Mouse (Mus musculus) lung, postnatal 14 days (tissue): Measurements from ENCODE around the gene Ttc17.

Experiments used
- DNase-seq: peaks from one replicate; pipeline ENCODE4 v3.0.0; 2021

Gene Ttc17

DNA sequence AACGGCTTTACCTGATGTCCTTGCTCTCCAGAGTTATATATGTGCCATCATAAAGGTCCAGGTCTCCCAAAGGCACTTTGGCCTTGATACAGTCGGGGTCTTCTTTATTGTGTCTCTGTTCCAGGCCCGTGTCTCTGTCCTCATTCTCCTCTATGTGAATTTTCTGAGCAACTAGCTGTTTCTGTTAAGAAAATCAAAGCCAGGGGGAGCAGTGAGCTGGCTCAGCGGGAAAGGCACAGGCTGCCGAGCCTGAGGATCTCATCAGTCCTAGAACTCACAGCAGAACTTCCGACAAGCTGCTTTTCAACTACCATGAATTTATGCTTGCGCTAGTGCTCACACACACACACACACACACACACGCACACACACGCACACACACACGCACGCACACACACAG, 27.8 kb downstream of the Ttc17 start:
- DNase-seq: no peak

DNA sequence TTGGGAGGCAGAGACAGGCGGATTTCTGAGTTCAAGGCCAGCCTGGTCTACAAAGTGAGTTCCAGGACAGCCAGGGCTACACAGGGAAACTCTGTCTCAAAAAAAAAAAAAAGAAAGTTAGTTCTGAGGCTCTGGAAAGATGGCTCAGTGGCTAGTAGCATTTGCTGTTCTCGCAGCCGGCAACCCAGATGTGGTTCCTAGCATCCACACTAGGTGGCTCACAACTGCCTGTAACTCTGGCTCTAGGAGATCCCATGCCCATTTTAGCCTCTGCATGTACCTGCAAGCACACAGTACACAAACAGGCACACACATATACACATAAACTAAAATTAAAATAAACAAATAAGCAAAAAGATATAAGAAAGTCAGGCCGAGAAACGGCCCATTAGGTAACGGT, 35.4 kb downstream of the Ttc17 start:
- peak; percentile 16 for DNase-seq

DNA sequence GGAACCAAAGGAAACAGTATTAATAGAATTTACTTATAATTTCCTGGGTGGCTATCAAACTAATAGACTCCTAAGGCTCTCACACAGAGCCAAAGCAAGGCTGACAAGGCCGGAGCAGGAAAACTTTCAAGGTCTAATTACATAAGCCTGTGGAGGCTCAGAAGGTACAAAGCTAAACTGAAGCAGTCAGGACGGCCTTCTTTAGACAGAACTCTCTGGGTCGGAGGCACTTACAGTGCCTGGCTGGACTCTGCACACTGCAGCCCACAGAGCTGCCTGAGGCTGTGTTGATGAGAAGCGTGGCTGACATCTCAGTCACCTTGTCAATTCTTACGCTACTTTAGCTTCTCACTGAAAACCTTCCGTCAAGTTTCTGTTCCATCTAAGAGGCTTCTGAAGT, 42.7 kb downstream of the Ttc17 start:
- no peak for DNase-seq

DNA sequence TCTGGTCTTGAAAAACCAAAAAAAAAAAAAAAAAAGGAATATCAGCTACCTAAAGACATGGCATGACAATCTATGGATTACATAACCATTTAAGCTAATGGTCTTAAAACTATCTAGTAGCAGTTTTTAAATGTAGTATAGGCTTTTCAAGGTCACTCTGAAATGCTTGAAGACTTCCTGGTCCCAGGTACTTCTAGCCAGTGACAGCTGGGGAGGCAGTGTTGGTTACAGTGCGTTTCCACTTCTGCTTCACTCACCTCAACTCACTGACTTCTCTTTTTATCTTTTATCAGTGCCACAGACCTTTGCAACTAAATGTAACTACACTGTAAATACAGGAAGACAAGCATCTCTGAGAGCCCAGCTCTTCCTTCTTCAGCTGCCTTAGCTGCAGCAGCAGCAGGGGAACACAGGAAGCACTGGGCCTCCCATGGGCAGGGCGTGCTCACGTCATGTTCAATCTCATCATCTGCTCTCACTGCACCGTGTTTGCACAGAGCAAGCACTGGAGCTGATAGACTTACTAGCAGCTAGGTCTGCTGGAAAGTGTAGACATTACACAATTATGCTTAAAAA, 46.0 kb downstream of the Ttc17 start:
- no peak for DNase-seq

DNA sequence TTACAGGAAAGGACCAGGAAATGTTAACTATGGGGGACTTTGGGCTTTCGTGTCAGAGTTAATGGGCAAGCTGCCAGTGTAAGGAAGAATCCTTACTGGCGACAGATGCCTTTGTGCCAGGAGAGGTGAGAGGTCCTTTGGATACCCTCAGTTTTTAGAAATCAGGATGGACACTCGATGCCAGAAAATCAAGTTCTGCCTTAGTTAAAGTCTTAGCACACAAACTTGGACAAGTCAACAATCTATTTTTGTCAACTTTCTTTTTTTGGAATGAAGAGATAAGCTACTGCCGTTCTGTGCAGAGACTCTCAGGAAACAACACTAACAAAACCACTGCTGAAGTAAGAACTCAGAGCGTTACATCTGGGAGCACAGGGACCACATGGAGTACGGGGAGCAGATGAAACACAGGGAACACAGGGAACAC, 58.3 kb downstream of the Ttc17 start:
- peak; percentile 9 for DNase-seq

DNA sequence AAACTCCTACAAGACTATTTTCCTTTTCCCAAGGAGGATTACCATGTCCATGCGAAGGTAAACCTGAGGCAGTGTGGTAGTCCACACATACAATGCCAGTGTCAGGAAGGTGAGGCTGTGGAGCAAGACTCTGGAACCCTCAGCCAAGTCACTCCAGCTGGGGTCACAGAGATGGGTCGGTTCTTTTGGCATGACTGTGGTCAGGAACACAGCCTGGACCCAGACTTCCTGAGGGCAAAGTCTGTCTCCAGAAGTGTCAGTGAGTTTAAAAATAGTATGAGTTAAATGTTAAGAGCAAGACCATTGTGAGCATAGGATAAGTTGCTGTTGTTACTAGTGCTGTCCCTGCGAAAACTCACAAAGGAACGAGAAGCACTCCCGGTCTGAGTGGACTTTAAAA, 59.7 kb downstream of the Ttc17 start:
- DNase-seq: no peak

DNA sequence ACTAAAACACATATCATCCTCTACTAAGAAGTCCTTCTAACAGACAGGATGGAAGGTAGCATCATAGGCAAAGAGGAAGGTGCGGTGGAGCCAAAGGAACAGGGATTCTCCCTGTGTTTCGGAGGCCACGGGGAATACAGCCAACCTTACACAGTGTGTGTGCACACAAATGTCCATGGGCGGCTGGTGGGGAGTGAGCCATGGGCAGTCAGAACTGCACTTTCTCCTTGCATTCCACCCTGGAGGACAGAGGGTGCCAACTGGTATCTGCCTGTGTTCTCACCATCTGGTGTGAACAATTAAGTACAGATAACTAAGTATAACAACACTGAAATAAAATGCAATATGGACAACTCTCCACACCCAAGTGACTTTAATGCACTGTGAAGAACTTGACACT, 61.9 kb downstream of the Ttc17 start:
- DNase-seq: no peak

DNA sequence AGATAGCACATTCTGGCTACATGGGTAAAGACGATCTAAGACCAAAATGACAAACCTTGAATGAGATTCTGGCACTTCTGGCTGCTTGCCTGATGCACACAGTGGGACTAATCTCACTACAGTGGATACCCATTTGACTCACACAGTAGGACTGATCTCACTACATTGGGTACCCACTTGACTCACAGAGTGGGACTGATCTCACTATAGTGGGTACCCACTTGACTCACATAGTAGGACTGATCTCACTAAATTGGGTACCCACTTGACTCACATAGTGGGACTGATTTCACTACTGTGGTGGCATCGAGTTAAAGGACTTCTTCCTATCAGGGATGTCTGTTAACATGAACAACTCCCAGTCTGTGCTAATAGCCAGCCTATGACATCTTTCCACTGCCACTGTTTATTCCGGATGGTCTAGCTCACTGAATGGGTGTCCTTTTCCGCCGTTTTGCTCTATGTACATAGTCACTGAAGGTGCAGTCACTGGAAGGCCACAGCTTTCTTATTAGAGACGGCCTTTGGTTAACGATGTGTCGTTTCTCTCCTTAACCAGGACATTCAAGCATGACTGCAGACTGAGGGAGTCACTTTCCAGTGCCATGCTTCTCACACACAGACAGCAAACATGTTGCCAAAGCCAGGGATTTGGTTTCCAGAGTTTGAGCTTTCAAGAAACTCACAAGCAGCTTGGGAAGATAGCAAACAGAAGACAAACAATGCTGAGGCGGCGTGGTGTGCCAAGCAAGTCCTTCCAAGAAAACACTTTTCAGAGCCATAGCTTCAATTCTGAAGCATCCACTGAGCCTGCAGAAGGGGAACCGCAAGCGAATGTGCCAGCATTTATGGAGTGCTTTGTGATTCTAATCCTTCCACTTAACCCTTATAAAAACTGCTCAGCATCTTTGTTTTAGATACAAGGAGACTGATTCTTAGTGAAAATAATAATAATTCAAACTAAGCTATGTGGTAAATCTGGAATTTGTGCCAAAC, 62.9 kb downstream of the Ttc17 start:
- DNase-seq: no peak

DNA sequence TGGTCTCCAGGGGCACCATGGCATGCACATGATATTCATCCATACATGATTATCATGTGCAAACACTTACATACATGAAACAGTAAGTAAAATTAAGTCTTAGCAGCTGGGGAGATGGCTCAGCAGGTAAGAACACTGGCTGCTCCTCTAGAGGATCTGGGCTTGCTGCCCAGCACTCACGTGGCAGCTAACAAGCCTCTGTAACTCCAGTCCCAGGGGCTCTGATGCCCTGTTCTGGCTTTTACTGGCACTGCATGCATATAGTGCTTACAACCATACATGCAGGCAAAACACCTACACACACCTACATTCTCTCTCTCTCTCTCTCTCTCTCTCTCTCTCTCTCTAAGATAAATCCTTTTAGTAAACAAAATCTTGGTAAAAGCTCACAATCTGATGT, 65.7 kb downstream of the Ttc17 start:
- DNase-seq: no peak

DNA sequence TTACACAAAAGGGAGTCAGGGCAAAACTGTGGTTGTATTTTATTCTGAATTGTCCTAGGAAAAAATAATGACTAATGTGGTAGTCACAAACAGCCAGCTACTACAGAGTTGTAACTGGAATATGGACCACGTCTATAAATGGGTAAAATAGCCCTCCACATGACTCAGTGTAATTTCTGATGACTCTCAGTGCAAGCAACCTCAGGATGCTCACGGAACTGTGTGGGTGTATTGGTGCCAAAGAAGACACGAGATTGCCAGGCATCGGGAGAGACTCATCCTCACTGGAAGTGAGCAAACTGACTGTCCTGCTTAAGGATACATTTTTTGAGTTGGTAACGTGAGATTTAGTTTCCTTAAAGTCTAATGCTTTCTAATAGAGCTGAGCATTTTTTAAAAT, 67.0 kb downstream of the Ttc17 start:
- DNase-seq: no peak

DNA sequence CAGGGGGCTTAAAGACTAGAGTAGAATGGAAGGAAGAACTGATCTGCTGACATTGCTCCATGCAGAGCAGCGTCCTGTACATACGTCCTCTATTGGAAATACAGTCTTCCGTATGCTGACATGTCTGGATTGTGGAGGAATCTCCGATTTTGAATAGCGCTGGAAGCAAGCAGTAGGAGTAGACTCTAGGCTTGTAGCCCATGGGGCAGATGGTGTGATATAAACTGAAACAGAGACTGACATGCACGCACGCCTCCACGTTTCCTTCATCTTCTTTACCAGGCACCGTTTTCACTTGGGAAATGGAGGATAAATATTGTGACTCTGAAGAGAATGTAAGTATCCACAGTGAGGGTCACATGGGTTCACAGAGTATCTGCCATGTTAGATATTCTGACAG, 70.2 kb downstream of the Ttc17 start:
- DNase-seq: no peak

DNA sequence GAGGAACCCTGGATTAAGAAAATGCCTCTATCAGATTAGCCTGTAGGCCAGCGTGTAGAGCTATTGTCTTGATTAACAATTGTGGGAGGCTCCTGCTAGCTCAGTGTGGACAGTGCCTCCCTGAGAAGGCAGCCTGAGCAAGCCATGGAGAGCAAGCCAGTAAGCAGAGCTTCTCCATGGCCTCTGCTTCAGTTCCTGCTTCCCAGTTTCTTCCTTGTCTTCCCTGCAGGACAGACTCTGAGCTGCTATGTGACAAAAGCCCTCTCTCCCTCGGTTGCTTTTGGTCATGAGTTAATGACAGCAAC, 71.8 kb downstream of the Ttc17 start:
- DNase-seq: no peak

DNA sequence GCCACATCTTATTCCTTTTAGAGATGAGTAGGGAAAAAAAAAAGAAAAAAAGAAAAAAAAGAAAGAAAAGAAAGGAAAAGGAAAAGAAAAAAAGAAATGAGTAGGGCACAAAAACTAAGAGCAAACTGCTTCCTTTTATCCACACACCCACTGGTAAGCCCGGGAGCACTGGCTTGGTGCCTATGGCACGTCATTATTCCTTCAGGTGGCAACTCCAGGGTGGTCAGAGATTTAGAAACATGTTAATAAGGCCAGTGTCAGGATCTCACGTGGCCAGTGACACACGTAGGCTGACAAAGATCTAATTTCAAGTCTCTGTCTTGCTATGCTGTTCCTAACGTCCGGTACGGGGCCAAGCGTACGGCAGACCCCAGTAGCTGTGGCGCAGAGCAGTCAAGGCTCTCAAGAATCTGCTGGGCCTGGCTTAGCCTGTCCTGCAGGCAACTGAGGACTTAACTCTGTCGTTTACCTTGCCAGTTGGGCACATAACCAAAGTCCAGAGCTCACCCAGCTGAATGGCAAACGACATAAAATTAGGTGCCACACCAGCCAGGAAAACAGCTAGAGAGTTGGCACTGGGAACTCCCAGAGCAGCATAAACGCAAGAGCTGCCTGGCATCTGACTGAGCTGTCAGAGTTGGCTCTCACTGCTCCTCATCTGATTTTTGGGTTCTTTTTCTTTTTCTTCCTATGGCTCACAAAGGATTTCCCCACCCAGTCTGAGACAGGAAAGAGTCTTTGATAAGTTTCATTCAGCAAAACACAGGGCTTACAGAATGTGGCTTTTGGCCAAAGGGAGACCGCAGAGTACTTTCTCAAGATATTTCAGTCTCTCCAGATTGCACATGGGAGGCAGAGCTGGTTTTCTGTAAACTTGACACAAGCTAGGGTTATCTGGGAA, 72.4 kb downstream of the Ttc17 start:
- DNase-seq: peak; percentile 13

DNA sequence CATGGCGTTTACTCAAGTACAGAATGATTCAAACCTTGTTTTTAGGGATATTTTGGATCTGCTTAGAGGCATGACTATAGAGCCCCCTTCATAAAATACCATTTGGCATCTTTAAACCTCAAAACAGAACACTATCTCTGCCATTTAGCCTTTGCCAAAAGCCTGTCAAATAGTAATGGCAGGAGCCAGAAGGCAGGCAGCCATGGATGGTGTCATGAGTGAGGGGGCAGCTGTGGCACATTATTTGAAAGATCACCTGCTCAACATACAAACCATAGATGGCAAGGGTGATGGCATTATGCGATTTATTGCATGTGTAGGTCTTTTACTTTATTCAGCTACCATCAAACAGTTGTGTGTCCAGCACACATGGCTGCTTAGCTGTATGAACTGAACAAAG, 73.4 kb downstream of the Ttc17 start:
- DNase-seq: no peak

DNA sequence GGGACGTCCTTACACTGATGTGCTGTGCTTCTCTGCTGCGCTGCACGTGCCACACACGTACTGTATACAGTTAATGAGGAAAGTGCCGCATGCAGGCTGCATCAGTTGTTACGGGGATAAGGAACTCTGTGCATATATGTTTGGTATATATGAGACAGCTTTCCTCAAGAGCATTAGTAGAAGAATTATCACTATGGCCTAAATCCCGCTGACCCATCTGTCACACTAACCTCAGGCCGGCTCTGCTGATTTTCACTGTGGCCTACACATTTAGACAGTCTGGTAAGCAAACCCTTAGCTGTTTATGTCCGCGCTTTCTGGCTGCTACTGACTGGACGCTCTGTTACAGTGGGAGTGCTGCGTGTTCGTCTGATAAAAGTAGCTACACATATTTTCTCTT, 77.2 kb downstream of the Ttc17 start:
- no peak for DNase-seq

DNA sequence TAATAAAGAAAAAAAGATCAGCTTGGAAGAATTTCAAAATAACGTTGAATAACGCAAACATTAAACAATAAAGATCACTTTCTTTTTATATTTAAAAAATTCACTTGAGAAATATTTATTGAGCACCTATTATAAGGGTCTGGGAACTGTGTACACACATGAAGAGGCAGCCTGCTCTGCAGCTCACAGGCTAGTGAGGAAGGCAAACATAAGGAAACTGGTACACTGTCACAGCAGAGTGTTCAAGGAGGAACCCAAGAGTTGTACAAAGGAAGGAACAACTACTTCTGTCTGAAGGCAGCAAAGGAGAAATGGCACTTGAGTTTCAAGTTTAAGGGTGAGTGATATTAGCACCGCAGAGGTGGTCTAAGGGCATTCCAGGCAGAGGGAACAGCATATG, 78.7 kb downstream of the Ttc17 start:
- DNase-seq: no peak

DNA sequence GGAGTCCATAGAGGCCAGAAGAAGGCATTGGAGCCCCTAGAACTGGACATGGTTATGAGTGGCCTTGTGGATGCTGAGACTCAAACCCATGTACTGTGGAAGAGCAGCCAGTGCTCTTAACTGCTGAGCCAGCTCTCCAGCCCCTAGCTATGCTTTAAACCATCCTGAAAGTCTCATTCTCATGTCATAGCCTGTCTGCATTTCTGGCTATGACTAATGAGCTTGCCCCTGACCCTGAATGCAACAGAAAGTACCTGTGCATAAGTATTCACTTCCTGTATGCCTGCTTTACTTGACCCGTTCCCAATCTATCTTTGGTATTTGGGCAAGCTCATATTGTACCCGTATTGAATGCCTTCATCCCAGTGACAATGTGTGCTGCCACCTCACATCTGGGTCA, 86.7 kb downstream of the Ttc17 start:
- no peak for DNase-seq

DNA sequence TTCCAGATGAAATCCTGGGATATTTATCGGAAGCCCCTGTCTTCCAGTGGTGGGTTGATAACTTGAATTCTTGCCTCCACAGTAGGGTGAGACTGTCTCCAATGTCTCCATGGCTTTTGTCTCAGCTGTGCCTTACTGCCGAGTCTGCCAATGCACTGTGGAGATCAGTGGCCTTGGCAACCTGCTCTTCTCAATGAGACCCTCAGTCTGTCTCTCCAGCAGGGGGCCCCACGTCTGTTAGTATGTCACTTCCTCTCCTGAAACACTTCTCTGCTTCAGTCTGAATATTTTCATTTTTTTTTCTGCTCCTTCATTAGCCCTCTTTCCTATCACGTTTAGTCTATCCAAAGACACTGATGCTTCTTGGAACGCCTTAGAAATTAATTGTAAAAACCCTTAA, 90.0 kb downstream of the Ttc17 start:
- DNase-seq: no peak

DNA sequence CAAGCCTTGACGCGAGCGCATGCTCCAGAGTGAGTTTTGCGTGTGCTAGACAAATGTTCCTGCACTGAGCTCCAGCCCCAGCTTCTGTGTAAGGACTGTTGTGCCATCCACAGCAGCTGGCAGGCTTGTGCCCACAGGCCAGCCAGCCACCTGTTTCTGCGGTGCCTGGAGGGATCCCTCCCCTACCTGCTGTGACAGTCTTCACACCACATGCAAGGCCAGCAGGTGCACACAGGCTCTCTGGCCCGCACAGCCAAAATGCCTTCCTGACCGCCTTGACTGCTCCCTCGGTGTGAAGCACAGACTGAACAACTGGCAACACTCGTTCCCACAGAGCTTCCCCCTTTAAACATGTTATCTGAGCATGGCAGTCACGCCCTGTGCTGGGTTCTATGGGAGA, 102.5 kb downstream of the Ttc17 start:
- no peak for DNase-seq

DNA sequence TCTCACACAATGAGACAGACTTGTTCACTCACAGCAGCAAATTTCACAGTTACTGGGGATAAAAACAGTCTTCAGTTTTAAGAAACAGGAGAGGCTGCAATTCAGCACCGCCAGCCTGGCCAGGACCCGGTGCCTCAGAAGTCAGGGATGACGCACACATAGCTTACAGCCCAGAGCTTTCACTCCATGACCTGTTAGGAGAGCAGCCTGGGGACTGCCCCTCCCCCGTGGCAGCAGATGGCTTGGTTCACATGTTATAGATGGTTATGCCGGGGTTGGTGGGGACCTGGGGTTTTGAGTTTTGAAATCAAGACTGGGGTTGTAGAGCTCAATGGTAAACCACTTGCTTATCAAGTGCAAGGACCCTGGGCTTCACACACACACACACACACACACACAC, 104.1 kb downstream of the Ttc17 start:
- no peak for DNase-seq

DNA sequence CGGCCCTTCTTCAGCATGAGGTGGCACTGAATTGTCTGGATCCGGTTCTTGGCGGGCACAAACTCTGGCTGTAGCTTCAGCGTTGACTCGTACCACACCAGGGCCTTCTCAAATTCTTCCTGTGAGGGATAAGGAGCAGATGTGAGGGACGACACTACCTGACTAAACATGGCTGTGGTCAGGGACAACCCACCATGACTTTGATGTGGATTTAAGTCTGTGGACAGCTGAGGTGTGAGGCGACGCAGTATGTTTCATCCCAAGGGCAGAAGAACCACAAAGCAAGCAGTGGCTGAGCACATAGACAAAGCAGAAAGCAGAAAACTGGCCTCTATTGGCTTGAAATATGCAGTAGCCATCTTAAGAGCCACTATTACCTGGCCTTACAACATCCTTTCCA, 104.7 kb downstream of the Ttc17 start:
- no peak for DNase-seq

DNA sequence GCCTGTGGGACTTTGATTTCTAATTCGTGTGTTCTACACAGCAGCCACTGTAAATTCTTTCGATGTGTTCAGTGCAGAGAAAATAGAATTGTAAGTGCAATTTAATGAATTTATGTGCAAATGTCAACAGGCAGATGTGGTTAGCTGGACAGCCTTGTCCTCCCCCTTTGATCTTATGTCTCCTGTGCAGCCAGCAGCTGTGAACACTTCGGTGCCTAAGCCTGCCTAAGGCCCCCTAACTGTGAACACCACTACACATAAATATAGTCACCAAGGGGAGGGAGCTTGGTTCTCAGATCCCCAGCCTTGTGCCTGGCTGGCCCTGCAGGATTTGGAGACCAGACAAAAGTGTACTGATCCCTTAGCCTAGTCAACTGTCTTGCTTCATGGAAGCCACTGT, 109.0 kb downstream of the Ttc17 start:
- no peak for DNase-seq

DNA sequence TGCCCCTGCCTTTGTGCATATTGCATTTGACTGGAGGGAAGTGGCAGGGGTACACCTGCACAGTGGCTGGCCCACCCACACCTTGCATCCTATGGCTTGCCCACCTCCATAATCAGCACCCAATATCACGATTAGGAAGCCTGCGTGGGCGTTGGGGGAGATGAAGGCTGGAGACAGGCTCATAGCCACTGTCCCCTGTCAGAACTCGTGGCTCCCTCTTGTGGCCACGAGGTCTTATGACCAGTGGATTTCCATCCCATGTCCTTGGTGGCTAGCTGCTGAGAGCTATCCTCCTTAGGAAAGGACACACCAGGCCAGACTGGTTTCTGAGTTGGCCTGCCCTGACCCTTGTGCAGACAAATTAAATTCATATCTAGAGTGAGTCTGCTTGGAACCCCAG, 116.0 kb downstream of the Ttc17 start:
- DNase-seq: peak; percentile 65

DNA sequence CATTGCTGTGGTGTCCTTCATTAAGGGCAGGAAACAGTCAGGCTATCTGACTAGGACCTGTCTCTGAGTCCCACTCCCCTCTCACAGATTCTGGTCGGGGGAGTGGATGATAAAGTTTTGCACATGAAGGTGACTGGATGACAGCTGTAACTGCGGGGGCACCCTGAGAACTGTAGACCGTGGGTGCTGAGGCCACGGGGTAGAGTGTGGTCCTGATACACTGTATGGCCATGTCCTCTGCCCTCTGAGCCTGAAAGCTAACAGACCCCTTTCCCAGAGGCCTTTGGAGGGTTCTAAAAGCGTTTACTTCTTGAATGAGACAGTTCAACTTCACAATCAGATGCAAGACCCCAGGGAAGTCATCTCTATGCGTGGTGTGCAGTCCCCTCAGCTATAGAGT, 116.8 kb downstream of the Ttc17 start:
- DNase-seq: no peak
